Mouse (Mus musculus) brain, embryonic 14.5 days (tissue): ENCODE results near the gene Dnase1l3.

ENCODE experiments used
- CTCF ChIP-seq: fragments of 200-500 bp; IDR thresholded peaks from 2 replicates; pipeline ENCODE4 v1.5.1; 2012; ENCODE audit warnings: inconsistent platforms, mild to moderate bottlenecking, moderate library complexity, borderline replicate concordance; ENCODE audit not compliant: insufficient read depth, insufficient read length; ENCODE audit errors: extremely low read depth
- POLR2A ChIP-seq: fragments of 200-500 bp; IDR thresholded peaks from 2 replicates; pipeline ENCODE4 v1.6.1; 2012; ENCODE audit warnings: mild to moderate bottlenecking, inconsistent platforms, borderline replicate concordance; ENCODE audit not compliant: poor library complexity, insufficient read depth, insufficient read length, severe bottlenecking; ENCODE audit errors: extremely low read depth

DNA sequence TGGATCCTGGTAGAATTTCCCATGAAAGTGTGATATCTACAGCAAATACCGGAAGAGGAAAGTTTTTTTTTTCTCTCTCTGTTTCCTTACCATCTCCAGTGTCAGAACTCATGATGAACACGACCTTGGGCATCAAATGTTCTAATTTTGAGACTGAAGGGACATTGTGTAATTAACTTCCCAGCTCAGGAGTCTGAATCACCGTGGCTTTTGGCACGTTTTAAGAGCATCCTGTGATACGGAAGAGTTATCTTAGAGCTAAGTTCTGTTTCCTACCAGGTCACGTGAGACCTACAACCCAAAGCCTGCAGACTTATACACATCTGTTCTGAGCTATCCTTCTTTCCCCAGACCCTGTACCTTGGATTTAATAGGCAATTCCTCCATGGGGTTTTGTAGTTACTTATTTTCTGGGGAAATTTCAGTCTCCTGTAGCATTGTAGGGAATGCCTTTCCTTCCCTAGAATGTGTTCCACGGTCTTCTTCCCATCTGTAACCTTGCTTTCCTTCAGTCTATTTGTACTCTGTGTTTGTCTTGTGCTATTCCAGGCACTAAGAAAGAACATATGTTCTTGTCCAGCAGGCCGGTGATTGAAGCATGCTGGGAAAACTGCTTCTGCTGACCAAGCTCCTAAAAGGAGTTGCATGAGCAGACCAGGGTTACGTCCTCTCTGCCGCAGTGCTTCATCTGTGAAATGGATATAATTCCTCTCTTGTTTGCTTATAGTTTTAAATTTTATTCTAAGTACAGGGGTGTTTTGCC lies 32.6 kb upstream of the Dnase1l3 start:
- no peak for TF ChIP-seq POLR2A
- TF ChIP-seq CTCF, result no peak
